Mouse (Mus musculus) intestine, embryonic 16.5 days (tissue): ENCODE results near the gene Larp4b. TPM values are rescaled to one million over a fixed set of nuclear protein-coding genes. Genes with fewer than 3 reads are reported as not detected.
A peak's percentile ranks its signal among the peaks of the same experiment; 100 is the strongest.

ENCODE experiments used
- ATAC-seq: fragments of 200-750 bp; cut with Nextera tagmentation; 2 replicates; pipeline ENCODE4 v1.8.0; 2017; ENCODE audit warnings: moderate TSS enrichment, moderate library complexity
- H3K27ac ChIP-seq: fragments of 300-500 bp; sonication (generic); 2 replicates; pipeline ENCODE4 v1.5.1; 2014; ENCODE audit warnings: mild to moderate bottlenecking, low read length
- H3K27me3 ChIP-seq: fragments of 300-500 bp; sonication (generic); replicated peaks from 2 replicates; pipeline ENCODE4 v1.6.1; 2014; ENCODE audit warnings: low read length, control low read depth, mixed read lengths; ENCODE audit not compliant: control insufficient read depth, insufficient read depth
- H3K36me3 ChIP-seq: fragments of 300-500 bp; sonication (generic); 2 replicates; pipeline ENCODE4 v1.6.1; 2014; ENCODE audit warnings: low read length, control low read depth; ENCODE audit not compliant: control insufficient read depth, insufficient read depth
- H3K4me1 ChIP-seq: fragments of 300-500 bp; sonication (generic); 2 replicates; pipeline ENCODE4 v1.6.1; 2014; ENCODE audit warnings: low read length, control low read depth, mixed read lengths; ENCODE audit not compliant: control insufficient read depth, insufficient read depth
- H3K4me2 ChIP-seq: fragments of 300-500 bp; sonication (generic); 2 replicates; pipeline ENCODE4 v1.6.1; 2014; ENCODE audit warnings: low read depth, low read length, control low read depth
- H3K4me3 ChIP-seq: fragments of 300-500 bp; sonication (generic); 2 replicates; pipeline ENCODE4 v1.5.1; 2014; ENCODE audit warnings: mild to moderate bottlenecking, low read length
- H3K9ac ChIP-seq: fragments of 300-500 bp; sonication (generic); 2 replicates; pipeline ENCODE4 v1.6.1; 2014; ENCODE audit warnings: low read depth, low read length
- H3K9me3 ChIP-seq: fragments of 300-500 bp; sonication (generic); 2 replicates; pipeline ENCODE4 v1.6.1; 2016; ENCODE audit warnings: low read length, control low read depth; ENCODE audit not compliant: control insufficient read depth
- WGBS: fragments of 180-500 bp; shearing (Covaris S2); extraction: QIAGEN DNeasy Blood & Tissue Kit; methylation state at CpG from one replicate; pipeline ENCODE4 v1.1.7; 2014; 5-methylcytosine and 5-hydroxymethylcytosine counted together
- polyA plus RNA-seq: library from polyadenylated mRNA; unstranded; fragments of >200 nt; fragmentation: Nextera tagmentation; extraction: Ambion mirVana; gene quantifications from 2 replicates; pipeline ENCODE4 v1.2.1, GENCODE M21; 2015

Larp4b gene
- polyA plus RNA-seq, 1 experiment from 2014 or later = 32.1 TPM

GRCm38 (mm10) chr13:9159282-9159681 lies 65.6 kb downstream of the Larp4b start:
- peaks cover 10% of the 10 kb centered on the region; the same call in 1 of the 2 replicates for H3K36me3 ChIP-seq
- no peak for ATAC-seq
- 86% methylated on average over 10 of the region's 10 CpGs for WGBS

GRCm38 (mm10) chr13:9162888-9163287 lies 69.2 kb downstream of the Larp4b start:
- Histone ChIP-seq H3K27me3 (no peaks in the 10 kb centered on the region), H3K4me1 (no peaks in the 10 kb centered on the region), H3K36me3 (peaks cover 14% of the 10 kb centered on the region), H3K4me3 (no peak overlapping the region), H3K9ac (no peak overlapping the region), H3K4me2 (no peak overlapping the region), H3K9me3 (no peaks in the 10 kb centered on the region), H3K27ac (no peak overlapping the region)
- 76% methylated on average over 4 of the region's 4 CpGs for WGBS
- ATAC-seq = peak; percentile 82

More at GRCm38 (mm10) chr13:9159282-9159681, 65.6 kb downstream of the Larp4b start:
- H3K9me3 ChIP-seq = no peaks in the 10 kb centered on the region
- H3K4me3 ChIP-seq = no peak overlapping the region
- H3K4me2 ChIP-seq = no peak overlapping the region
- H3K27me3 ChIP-seq = no peaks in the 10 kb centered on the region
- no peak overlapping the region for H3K9ac ChIP-seq
- no peaks in the 10 kb centered on the region for H3K4me1 ChIP-seq
- H3K27ac ChIP-seq = no peak overlapping the region

GRCm38 (mm10) chr13:9167842-9168241 lies 74.2 kb downstream of the Larp4b start:
- Histone ChIP-seq H3K4me1 (no peaks in the 10 kb centered on the region), H3K36me3 (peaks cover 28% of the 10 kb centered on the region), H3K9me3 (no peaks in the 10 kb centered on the region), H3K4me2 (no peak overlapping the region), H3K27ac (no peak overlapping the region), H3K27me3 (no peaks in the 10 kb centered on the region), H3K9ac (no peak overlapping the region), H3K4me3 (no peak overlapping the region)
- ATAC-seq = no peak
- 77% methylated on average over 3 of the region's 3 CpGs for WGBS

GRCm38 (mm10) chr13:9169616-9170015 lies 75.9 kb downstream of the Larp4b start:
- Histone ChIP-seq H3K9me3 (no peaks in the 10 kb centered on the region), H3K4me3 (no peak overlapping the region), H3K27me3 (no peaks in the 10 kb centered on the region), H3K9ac (no peak overlapping the region), H3K4me1 (no peaks in the 10 kb centered on the region), H3K4me2 (no peak overlapping the region), H3K27ac (no peak overlapping the region), H3K36me3 (peaks cover 31% of the 10 kb centered on the region)
- whole genome bisulfite sequencing = 90% methylated on average over 6 of the region's 6 CpGs
- no peak for ATAC-seq

- H3K27ac ChIP-seq = no peak overlapping the region
- H3K27me3 ChIP-seq = no peaks in the 10 kb centered on the region
- H3K36me3 ChIP-seq = peaks cover 31% of the 10 kb centered on the region
- H3K4me1 ChIP-seq = no peaks in the 10 kb centered on the region
- H3K4me2 ChIP-seq = no peak overlapping the region
- ATAC-seq = no peak
- no peak overlapping the region for H3K4me3 ChIP-seq
- no peak overlapping the region for H3K9ac ChIP-seq
- 79% methylated on average over 16 of the region's 16 CpGs for WGBS
- H3K9me3 ChIP-seq = no peaks in the 10 kb centered on the region
Measured at GRCm38 (mm10) chr13:9170726-9171125, 77.0 kb downstream of the Larp4b start.

- Histone ChIP-seq H3K27me3 (no peaks in the 10 kb centered on the region), H3K4me2 (no peak overlapping the region), H3K9me3 (no peaks in the 10 kb centered on the region), H3K36me3 (peaks cover 17% of the 10 kb centered on the region), H3K9ac (no peak overlapping the region), H3K4me1 (0 out of 2 replicates have a peak, but pooled peaks cover 2% of the 10 kb centered on the region), H3K4me3 (no peak overlapping the region), H3K27ac (no peak overlapping the region)
- 59% methylated on average over 3 of the region's 3 CpGs for WGBS
- ATAC-seq = no peak
Measured at GRCm38 (mm10) chr13:9173414-9173813, 79.7 kb downstream of the Larp4b start.

- no peak for ATAC-seq
- no peak overlapping the region for H3K9ac ChIP-seq
- H3K36me3 ChIP-seq = peaks cover 14% of the 10 kb centered on the region
- no peaks in the 10 kb centered on the region for H3K27me3 ChIP-seq
- H3K4me1 ChIP-seq = peaks cover 2% of the 10 kb centered on the region; the same call in 1 of the 2 replicates
- H3K27ac ChIP-seq = no peak overlapping the region
- 81% methylated on average over 5 of the region's 5 CpGs for WGBS
- no peaks in the 10 kb centered on the region for H3K9me3 ChIP-seq
- H3K4me2 ChIP-seq = no peak overlapping the region
- no peak overlapping the region for H3K4me3 ChIP-seq
Measured at GRCm38 (mm10) chr13:9175171-9175570, 81.5 kb downstream of the Larp4b start.

GRCm38 (mm10) chr13:9178270-9178669 lies 84.6 kb downstream of the Larp4b start:
- Histone ChIP-seq H3K4me3 (no peak overlapping the region), H3K9me3 (no peaks in the 10 kb centered on the region), H3K4me1 (peaks cover 2% of the 10 kb centered on the region; the same call in 1 of the 2 replicates), H3K9ac (no peak overlapping the region), H3K4me2 (no peak overlapping the region), H3K36me3 (0 out of 2 replicates have a peak, but pooled peaks cover 3% of the 10 kb centered on the region), H3K27me3 (no peaks in the 10 kb centered on the region), H3K27ac (no peak overlapping the region)
- peak; percentile 52 for ATAC-seq
- WGBS = 76% methylated on average over 4 of the region's 4 CpGs

GRCm38 (mm10) chr13:9178718-9179117 lies 85.0 kb downstream of the Larp4b start:
- ATAC-seq = 0 out of 2 replicates have a peak, but pooled peaks have one; percentile 2
- Histone ChIP-seq H3K4me1 (peaks cover 2% of the 10 kb centered on the region; the same call in 1 of the 2 replicates), H3K4me3 (no peak overlapping the region), H3K36me3 (0 out of 2 replicates have a peak, but pooled peaks cover 3% of the 10 kb centered on the region), H3K9me3 (no peaks in the 10 kb centered on the region), H3K27ac (no peak overlapping the region), H3K4me2 (no peak overlapping the region), H3K9ac (no peak overlapping the region), H3K27me3 (no peaks in the 10 kb centered on the region)
- WGBS = 54% methylated on average over 3 of the region's 3 CpGs

- WGBS = 49% methylated on average over 11 of the region's 11 CpGs
- H3K27ac ChIP-seq = no peak overlapping the region
- no peak overlapping the region for H3K4me2 ChIP-seq
- H3K9me3 ChIP-seq = no peaks in the 10 kb centered on the region
- H3K4me1 ChIP-seq = peaks cover 2% of the 10 kb centered on the region; the same call in 1 of the 2 replicates
- H3K4me3 ChIP-seq = no peak overlapping the region
- H3K9ac ChIP-seq = no peak overlapping the region
- no peaks in the 10 kb centered on the region for H3K27me3 ChIP-seq
- 0 out of 2 replicates have a peak, but pooled peaks have one; percentile 7 for ATAC-seq
- no peaks in the 10 kb centered on the region for H3K36me3 ChIP-seq
Measured at GRCm38 (mm10) chr13:9180221-9180620, 86.5 kb downstream of the Larp4b start.
